Mouse (Mus musculus): ENCODE measurements around the gene Map4.
"Not testable (repeated sequence)": the region's sequence is repeated elsewhere in the genome, so short reads cannot be mapped to it uniquely, and the experiment has no call there.

Map4 gene

GRCm38 (mm10) chr9:110060761-110061160 lies 129.5 kb downstream of the Map4 start:
- DNase-seq (ENCODE audit: low read depth in 2 of 2, low spot score in 2 of 2) = peak; percentile 10 to 18

GRCm38 (mm10) chr9:110062405-110062804 lies 131.1 kb downstream of the Map4 start:
- peak; percentile 7 to 21 for DNase-seq (ENCODE audit: low read depth in 2 of 2, low spot score in 2 of 2)

DNA sequence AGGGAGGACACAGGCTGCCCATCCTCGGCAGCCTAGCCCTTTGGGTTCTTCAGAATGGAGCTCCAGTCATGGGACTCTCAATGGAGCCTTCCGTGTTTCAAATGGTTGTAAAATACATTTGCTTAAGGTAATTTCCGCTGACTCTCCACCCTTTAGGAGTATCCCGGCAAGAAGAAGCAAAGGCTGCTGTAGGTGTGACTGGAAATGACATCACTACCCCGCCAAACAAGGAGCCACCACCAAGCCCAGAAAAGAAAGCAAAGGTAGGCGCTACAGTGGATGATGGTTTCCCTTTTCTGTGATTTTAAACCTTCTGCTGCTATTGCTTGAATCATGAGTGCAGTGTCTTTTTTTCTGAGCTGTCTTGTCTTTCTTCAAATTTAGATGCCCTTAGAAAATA lies 131.6 kb downstream of the Map4 start:
- peak in 1 of 2 experiments; percentile 16 for DNase-seq (ENCODE audit: low read depth in 2 of 2, low spot score in 2 of 2)

DNA sequence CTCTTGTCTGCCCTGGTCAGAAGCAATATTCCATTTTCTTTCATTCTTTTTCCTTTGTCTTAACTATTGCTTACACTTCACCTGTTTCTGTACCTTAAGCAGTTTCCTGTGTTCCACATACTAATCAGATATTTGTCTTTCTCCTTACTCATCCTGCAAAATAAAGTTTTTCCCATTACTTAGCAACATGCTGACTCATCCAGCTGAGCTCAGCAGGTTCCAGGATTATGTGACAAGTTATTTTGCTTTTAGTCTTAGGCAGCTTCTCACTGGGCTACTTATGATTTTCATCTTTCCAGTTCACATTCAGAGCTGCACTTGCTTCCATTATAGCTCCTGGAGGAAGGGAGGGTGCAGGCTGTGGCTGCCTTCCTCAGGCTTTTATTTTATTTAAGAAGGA lies 133.4 kb downstream of the Map4 start:
- no peak for DNase-seq (ENCODE audit: low read depth in 2 of 2, low spot score in 2 of 2)

DNA sequence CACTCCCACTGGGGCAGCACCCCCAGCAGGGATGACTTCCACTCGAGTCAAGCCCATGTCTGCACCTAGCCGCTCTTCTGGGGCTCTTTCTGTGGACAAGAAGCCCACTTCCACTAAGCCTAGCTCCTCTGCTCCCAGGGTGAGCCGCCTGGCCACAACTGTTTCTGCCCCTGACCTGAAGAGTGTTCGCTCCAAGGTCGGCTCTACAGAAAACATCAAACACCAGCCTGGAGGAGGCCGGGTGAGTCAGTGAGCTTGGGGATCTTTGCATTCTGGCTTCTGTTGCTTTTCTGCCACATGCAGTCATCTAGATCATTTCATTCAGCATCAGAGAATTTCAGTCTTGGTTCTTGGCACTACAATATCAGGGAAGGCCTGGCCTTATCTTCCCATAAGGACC lies 137.5 kb downstream of the Map4 start:
- DNase-seq (ENCODE audit: low read depth in 2 of 2, low spot score in 2 of 2) = no peak

DNA sequence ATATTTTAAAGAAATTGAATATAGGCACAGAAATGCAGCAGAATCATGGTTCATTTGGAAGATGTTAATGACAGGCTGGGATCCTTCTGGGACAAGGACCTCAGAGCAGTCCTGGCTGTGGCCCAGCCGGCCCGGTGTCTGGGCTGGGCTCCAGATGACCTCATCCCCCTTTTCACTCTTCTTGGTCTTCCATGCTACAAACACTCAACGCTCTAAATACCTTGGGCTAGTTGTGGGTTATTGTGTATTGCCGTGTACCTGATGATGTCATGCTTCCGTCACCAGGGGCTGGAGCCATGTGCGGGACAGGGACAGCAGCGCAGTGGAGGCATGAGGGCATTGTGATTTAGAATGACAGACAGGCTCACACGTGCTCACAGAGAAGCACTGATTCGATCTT lies 139.1 kb downstream of the Map4 start:
- DNase-seq (ENCODE audit: low read depth in 2 of 2, low spot score in 2 of 2) = no peak

GRCm38 (mm10) chr9:110071011-110071410 lies 139.8 kb downstream of the Map4 start:
- DNase-seq (ENCODE audit: low read depth in 2 of 2, low spot score in 2 of 2) = no peak

- peak; percentile 57 to 73 for DNase-seq (ENCODE audit: low read depth in 2 of 2, low spot score in 2 of 2)
These were observed 140.6 kb downstream of the Map4 start for GRCm38 (mm10) chr9:110071843-110072242.

DNA sequence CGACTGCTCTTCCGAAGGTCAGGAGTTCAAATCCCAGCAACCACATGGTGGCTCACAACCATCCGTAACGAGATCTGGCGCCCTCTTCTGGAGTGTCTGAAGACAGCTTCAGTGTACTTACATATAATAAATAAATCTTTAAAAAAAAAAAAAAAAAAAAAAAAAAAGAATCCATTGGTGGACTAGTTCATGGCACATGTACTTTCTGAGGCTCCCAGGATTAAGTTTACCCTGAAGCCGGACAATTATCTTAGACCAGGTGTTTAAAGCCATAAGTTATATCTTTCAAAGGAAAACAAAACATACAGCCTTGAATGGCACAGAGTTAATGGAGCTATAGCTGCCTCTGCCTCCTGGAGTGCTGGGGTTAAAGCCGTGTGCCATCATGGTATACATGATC lies 145.2 kb downstream of the Map4 start:
- DNase-seq (ENCODE audit: low read depth in 2 of 2, low spot score in 2 of 2) = not testable (repeated sequence)

DNA sequence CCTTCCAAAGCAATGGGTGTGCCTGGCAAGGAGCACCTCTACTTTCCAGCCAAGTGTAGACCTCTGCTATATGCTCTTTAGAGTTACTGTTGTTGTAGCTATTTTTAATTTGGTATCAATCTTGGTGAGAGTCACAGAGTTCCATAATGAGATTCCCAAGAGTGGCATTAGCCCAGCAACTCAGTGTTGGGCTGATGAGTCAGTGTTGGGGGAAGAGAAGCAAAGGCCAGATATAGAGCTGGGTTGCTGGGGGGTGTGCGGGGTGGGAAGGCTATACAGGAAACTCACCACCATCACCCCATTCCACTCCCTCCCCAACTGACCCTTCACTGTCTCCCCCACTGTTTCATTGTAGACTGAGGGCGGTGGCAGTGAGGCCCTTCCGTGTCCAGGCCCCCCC lies 149.8 kb downstream of the Map4 start:
- no peak for DNase-seq (ENCODE audit: low read depth in 2 of 2, low spot score in 2 of 2)

DNA sequence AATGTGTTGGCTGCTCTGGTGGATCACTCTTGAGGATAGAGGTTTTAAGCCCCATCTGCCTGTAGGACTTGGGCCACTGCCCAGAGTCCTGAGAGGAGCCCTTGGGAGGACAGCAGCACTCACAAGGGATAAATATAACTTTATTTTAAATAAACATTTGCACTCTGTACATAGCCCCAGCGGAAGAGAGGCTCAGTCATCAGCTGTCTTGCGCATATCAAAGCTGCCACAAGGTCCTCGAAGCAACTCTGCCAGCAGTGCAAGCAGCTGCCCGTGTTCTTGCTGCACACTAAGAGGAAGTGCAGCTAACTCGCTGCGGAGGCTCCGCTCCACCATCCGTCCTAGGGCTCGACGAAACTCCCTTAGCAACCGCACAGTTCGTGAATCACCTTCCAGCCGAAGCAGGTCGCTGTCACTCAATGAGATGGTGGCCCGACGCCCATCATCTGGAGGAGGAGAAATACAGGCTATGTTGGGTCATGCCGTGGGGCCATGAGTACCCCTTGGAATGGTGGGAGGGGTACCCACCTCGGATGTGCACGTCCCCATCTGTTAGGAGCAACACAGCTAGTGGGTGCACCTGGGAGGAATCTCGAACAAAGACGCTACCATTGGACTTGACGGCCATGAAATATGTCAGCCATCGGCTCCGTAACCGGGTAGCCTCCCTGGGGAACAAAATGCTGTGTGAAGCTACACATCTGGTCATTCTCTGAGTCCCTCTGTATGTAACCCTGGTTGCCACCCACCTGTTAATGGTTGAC lies 153.1 kb downstream of the Map4 start:
- DNase-seq (ENCODE audit: low read depth in 2 of 2, low spot score in 2 of 2) = no peak

GRCm38 (mm10) chr9:110085693-110086092 lies 154.4 kb downstream of the Map4 start:
- no peak for DNase-seq (ENCODE audit: low read depth in 2 of 2, low spot score in 2 of 2)

GRCm38 (mm10) chr9:110093303-110093702 lies 162.0 kb downstream of the Map4 start:
- peak in 1 of 2 experiments; percentile 21 for DNase-seq (ENCODE audit: low read depth in 2 of 2, low spot score in 2 of 2)

DNA sequence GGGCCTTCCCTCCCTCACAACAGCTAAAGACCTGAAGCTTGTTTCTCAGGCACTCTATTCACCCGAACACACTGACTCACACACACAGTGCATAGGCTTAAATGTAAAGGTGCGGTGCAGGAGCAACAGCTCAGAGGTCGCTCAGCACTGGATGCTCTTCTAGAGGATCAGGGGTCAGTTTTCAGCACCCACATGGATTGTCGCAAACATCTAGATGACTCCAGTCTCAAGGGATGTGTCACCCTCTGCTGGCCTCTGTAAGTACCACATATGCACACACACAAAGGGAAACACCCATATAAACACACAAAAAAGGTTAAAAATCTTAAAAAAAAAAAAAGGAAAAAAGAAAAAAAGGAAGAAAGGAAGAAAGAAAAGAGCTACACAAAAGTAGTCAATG lies 163.5 kb downstream of the Map4 start:
- DNase-seq (ENCODE audit: low read depth in 2 of 2, low spot score in 2 of 2) = no peak

DNA sequence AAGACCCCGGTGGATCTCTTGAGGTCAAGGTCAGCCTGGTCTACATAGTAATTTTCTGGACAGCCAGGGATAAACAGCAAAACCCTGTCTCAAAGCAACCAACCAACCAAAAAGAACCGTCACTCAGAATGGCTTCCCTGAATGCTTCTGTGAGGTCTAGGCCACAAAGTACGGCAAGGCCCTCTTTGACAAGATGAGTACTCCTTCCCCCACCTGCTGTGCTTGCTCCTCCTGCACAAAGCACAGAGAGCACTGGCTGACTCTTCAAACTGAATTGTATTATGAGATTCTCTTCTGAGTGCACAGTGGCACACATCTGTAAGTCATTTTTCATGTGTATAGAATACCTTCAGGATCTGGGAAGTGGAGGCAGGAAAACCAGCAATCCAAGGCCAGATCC lies 166.5 kb downstream of the Map4 start:
- no peak for DNase-seq (ENCODE audit: low read depth in 2 of 2, low spot score in 2 of 2)

DNA sequence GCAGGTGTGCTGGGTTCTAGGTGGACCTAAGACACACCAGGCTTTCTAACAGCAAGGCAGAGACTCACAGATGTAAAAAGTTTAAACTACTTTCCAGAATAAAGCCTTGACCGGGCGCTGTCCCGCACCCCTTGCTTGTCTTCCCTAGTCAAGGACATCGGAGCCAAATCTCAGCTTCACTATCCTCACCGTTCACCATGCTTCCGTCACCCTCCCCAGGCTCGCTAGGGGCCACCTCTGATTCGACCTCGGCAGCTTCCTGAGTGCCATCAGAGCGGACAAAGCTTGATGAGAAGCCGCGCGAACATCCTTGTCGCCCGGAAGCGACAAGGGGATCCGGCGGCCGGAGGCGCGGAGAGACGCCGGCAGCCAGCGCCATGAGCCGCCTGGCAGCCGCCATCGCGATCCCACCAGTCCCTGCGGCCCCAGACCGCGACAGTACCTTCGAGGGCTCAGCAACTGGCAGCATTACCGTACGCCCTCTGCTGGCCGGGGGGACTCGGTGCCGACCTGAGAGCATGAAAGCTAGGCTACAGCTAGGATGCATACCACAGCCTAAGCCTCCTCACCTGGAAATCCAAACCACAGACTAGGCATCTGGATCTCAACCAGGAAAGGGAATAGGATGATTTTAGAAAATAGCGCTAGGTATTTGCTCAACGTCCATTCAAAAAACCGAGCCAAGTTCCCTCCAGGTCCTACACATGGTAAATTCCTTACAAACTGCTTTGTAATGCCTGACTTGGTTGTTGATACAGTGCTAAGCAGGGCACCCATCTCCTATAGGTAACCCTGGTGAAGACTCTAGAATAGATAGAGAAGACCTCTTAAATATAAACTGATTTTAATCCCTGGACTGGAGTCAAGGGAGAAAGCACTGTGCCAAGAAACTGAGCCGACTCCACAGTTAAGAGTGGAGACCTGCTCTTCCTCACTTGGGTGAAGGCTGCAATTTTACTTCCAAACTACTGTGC lies 169.7 kb downstream of the Map4 start:
- DNase-seq (ENCODE audit: low read depth in 2 of 2, low spot score in 2 of 2) = peak; percentile 90 to 94

DNA sequence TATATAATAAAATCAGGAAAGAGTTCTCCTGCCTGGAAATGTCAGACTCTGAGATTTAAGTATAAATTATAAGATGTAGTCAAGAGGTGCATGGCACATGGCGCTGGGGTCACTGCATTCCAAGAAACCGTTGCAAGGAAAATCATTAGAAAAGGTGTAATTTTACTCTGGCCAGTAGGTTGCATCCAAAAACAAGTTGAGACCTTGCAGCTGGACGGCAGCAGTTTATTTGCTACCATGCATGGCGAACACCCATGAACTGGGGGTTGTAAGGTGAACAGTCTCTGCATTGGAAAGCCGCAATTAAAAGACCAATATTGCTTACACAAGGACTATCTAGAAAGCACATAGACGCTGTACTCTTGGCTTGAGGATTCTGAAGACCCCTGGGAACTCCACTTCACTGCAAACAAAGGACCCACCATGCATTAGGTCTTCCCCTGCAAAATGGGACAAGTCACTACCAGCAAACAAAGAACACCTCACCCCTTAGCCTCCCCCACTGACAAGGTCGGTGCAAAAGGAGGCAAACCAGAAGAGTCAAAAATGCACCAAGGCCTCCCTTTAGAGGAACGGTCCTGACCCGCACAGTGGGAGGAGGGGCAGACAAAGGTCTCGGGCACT lies 185.2 kb downstream of the Map4 start:
- DNase-seq (ENCODE audit: low read depth in 2 of 2, low spot score in 2 of 2) = peak in 1 of 2 experiments; percentile 26

GRCm38 (mm10) chr9:110116977-110117778 lies 185.9 kb downstream of the Map4 start, which contains the start of gene Smarcc1:
TSS of gene Smarcc1 (plus strand) at chr9:110117708.
- DNase-seq (ENCODE audit: low read depth in 2 of 2, low spot score in 2 of 2) = peak; percentile 79 to 84

DNA sequence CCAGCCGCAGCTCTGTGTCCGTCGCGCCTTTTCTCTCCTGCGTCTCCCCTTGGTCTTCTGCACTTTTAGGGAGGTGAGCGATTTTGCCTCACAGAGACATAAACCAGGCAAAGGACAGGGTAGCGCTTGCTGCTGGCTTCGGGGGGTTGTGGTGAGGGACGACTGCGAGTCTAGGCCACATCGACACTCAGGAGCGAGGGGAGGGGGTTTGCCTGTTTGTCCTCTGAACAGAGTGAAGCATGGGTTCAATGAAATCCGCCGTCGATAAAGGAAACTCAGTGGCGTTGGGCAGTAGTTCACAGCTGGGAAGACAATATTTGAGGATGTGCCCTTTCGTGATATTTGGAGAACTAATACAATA lies 186.5 kb downstream of the Map4 start, which contains the start of gene Dhx30:
Gene Dhx30, minus strand, starts transcription at position 52 of the 361 bp plus-strand sequence.
- DNase-seq (ENCODE audit: low read depth in 2 of 2, low spot score in 2 of 2) = no peak

DNA sequence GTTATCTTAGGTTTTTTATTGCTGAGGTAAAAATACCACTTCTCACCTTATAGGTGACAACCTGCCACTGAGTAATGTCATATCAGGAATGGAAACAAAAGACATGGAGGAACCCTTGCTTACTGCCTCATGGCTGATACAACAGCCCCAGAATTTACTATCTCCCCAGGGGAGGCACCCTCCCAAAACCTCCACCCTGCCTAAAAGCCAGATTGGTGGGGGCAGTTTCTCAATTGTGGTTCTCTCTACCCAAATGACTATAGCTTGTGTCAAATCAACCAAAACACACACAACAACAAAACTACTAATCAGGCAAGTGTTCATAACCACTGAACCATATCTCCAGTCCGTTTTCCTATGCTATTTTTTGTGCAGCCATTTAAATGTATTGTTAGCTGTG lies 187.0 kb downstream of the Map4 start:
- DNase-seq (ENCODE audit: low read depth in 2 of 2, low spot score in 2 of 2) = no peak

- no peak for DNase-seq (ENCODE audit: low read depth in 2 of 2, low spot score in 2 of 2)
These were observed 190.2 kb downstream of the Map4 start for GRCm38 (mm10) chr9:110121424-110121823.
